Mouse (Mus musculus) lung, postnatal 0 days (tissue): ENCODE data around the gene 4930452B06Rik.

ENCODE experiments used
- CTCF ChIP-seq: IDR thresholded peaks from 2 replicates; pipeline ENCODE4 v1.5.1; 2016; ENCODE audit warnings: antibody characterized with exemption, mild to moderate bottlenecking
- EP300 ChIP-seq: IDR thresholded peaks from 2 replicates; pipeline ENCODE4 v1.6.1; 2016; ENCODE audit warnings: antibody characterized with exemption, mild to moderate bottlenecking, control low read depth

- TF ChIP-seq CTCF (no peak), EP300 (no peak)
Measured at GRCm38 (mm10) chr14:8464401-8465154, 201.5 kb downstream of the 4930452B06Rik start.
